Mouse (Mus musculus) skeletal muscle tissue, postnatal 0 days (tissue): ENCODE data around the gene Cog7. TPM values are rescaled to one million over a fixed set of nuclear protein-coding genes. Genes with fewer than 3 reads are reported as not detected.

ENCODE experiments used
- polyA plus RNA-seq: library from polyadenylated mRNA; unstranded; fragments of >200 nt; fragmentation: Nextera tagmentation; extraction: Ambion mirVana; gene quantifications from 2 replicates; pipeline ENCODE4 v1.2.1, GENCODE M21; 2015

Cog7 gene
- polyA plus RNA-seq = 10.5 and 11.6 TPM in 2 replicates

GRCm38 (mm10) chr7:121981307-121981871 is at the start of gene Cog7:
Gene Cog7 (minus strand): TSS chr7:121981711.

GRCm38 (mm10) chr7:122020667-122021354 is 39.3 kb upstream of the Cog7 start, which contains the start of gene Gga2:
Gene Gga2 (minus strand): TSS chr7:122021222.

GRCm38 (mm10) chr7:121864858-121865585 is 116.5 kb downstream of the Cog7 start, which contains the start of gene Scnn1b:
Gene Scnn1b (plus strand): TSS chr7:121865038.

Other genes starting within 250 kb of the Cog7 start
- not detected in 2 replicates for gene Scnn1g, start 247.2 kb downstream of the Cog7 start, polyA plus RNA-seq
- gene Scnn1b, start 116.7 kb downstream of the Cog7 start, polyA plus RNA-seq = 0.05 and 0.19 TPM in 2 replicates
- gene Gga2, start 39.5 kb upstream of the Cog7 start, polyA plus RNA-seq = 52.8 and 58.7 TPM in 2 replicates
- gene Ubfd1, start 85.5 kb upstream of the Cog7 start, polyA plus RNA-seq = 33.7 and 37.9 TPM in 2 replicates
- 13.2 and 14.3 TPM in 2 replicates for gene Ears2, start 85.6 kb upstream of the Cog7 start, polyA plus RNA-seq
- 1,484 and 1,666 TPM in 2 replicates for gene Ndufab1, start 120.2 kb upstream of the Cog7 start, polyA plus RNA-seq
- gene Palb2, start 151.3 kb upstream of the Cog7 start, polyA plus RNA-seq = 2.1 and 3.6 TPM in 2 replicates
- 53.3 and 61.1 TPM in 2 replicates for gene Dctn5, start 151.3 kb upstream of the Cog7 start, polyA plus RNA-seq
- gene Plk1, start 177.7 kb upstream of the Cog7 start, polyA plus RNA-seq = 13.6 and 16.6 TPM in 2 replicates
- gene Ern2, start 204.5 kb upstream of the Cog7 start, polyA plus RNA-seq = not detected in 2 replicates
- gene Chp2, start 237.8 kb upstream of the Cog7 start, polyA plus RNA-seq = 1.6 and 1.7 TPM in 2 replicates